Mouse (Mus musculus) G1E (cell line): ENCODE measurements around the gene Susd2. TPM values are rescaled to one million over a fixed set of nuclear protein-coding genes. Genes with fewer than 3 reads are reported as not detected.

Source experiments
- ATAC-seq: 2 replicates; pipeline ENCODE4 v1.8.0; 2016; ENCODE audit warnings: mild to moderate bottlenecking; ENCODE audit not compliant: insufficient number of reproducible peaks, poor library complexity, low FRiP score, severe bottlenecking; ENCODE audit errors: extremely low read depth
- DNase-seq: peaks from one replicate; pipeline ENCODE4 v3.0.0; 2012; ENCODE audit warnings: low spot score
- H3K27me3 ChIP-seq: 2 replicates; pipeline ENCODE4 v1.6.1; 2012; ENCODE audit warnings: mild to moderate bottlenecking, low read length, inconsistent platforms; ENCODE audit not compliant: insufficient read depth
- H3K36me3 ChIP-seq: replicated peaks from 2 replicates; pipeline ENCODE3; 2012; ENCODE audit warnings: mild to moderate bottlenecking, inconsistent platforms
- H3K4me1 ChIP-seq: 2 replicates; pipeline ENCODE4 v1.6.1; 2012; ENCODE audit warnings: low read depth, low read length, inconsistent platforms, mixed read lengths; ENCODE audit not compliant: insufficient read depth
- H3K4me3 ChIP-seq: 2 replicates; pipeline ENCODE4 v1.5.1; 2012; ENCODE audit warnings: low read depth, mild to moderate bottlenecking, inconsistent platforms, low read length, moderate library complexity, mixed read lengths
- H3K9me3 ChIP-seq: replicated peaks from 2 replicates; pipeline ENCODE4 v1.6.1; 2012; ENCODE audit warnings: inconsistent platforms
- CTCF ChIP-seq: IDR thresholded peaks from 2 replicates; pipeline ENCODE4 v1.5.1; 2012; ENCODE audit warnings: low read depth, low read length, inconsistent platforms, mixed read lengths
- GATA1 ChIP-seq: IDR thresholded peaks from 2 replicates; pipeline ENCODE4 v1.6.1; 2012; ENCODE audit warnings: borderline replicate concordance, low read length, inconsistent platforms, mixed read lengths
- GATA2 ChIP-seq: IDR thresholded peaks from 2 replicates; pipeline ENCODE4 v1.6.1; 2012; ENCODE audit warnings: low read depth, low read length, inconsistent platforms, borderline replicate concordance
- POLR2AphosphoS5 ChIP-seq: IDR thresholded peaks from 2 replicates; pipeline ENCODE4 v1.6.1; 2012; ENCODE audit warnings: low read depth, low read length, inconsistent platforms; ENCODE audit not compliant: insufficient replicate concordance
- TAL1 ChIP-seq: conservative IDR thresholded peaks from 2 replicates; pipeline ENCODE4 v1.6.1; 2012; ENCODE audit warnings: low read depth, low read length, inconsistent platforms, mixed read lengths
- polyA plus RNA-seq: library from polyadenylated mRNA; stranded (reverse); fragments of >175 nt; gene quantifications from 2 replicates; pipeline ENCODE4 v1.2.3, GENCODE M21; 2012
- total RNA-seq, 2 experiments: library from RNA; stranded (forward) in 1 of 2; stranded (reverse) in 1 of 2; fragments of 200-1000 nt in 1 of 2; fragments of >200 nt in 1 of 2; fragmentation: Nextera tagmentation in 1 of 2; gene quantifications; 2 replicates each; pipeline ENCODE4 v1.2.3; 2014 to 2017

The Susd2 gene
- total and polyA plus RNA-seq, 3 experiments, result 0.05 to 0.10 TPM; not detected in 1

DNA sequence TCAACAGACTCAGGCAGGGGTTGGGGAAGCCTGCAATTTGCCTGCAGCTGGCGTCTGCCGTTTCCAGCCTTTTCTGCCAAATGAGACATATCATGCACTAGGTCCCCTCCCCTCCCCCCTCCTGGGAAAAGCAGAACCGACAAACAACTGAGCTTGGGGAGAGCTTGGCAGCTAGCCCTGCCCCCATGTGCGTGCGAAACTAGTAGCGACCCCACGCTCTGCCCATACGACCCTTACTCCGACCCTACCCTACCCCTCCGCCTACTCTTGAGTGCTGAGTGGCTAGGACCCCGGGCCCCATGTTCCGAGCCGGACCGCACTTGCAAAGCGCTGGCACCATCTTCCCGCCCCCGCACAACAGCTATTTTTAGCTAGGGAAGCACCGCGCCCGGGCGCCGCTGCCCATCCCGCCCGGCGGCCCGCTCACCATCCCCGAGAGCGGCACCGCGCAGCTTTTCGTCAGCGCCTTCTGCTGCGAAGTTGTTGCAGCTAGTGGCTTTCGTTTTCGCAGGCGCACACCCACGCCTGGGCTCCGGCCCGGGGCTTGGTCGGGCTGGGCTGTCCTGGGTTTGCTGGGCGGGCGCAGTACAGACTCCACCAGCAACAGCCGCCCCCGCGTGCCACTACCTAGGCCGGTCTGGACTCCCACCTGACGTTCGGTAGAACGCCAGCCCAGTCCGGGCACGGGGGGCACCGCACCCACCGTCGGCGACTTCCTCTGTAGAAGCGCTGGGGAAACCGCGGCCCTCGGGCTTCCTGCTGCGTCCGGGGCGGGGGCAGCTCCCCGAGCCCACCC is 23.5 kb upstream of the Susd2 start:
- no peak for TF ChIP-seq POLR2AphosphoS5
- no peak for TF ChIP-seq CTCF
- H3K36me3 ChIP-seq, result peaks cover 90% of the 10 kb centered on the region
- no peaks in the 10 kb centered on the region for H3K27me3 ChIP-seq
- peak; percentile 31; the same call in 1 of the 2 replicates for ATAC-seq
- peak; percentile 79 for DNase-seq
- H3K4me3 ChIP-seq, result peak overlapping the region; percentile 73
- peaks cover 36% of the 10 kb centered on the region for H3K4me1 ChIP-seq
- no peaks in the 10 kb centered on the region for H3K9me3 ChIP-seq

- Histone ChIP-seq H3K27me3 (no peaks in the 10 kb centered on the region), H3K4me1 (peaks cover 36% of the 10 kb centered on the region), H3K36me3 (peaks cover 90% of the 10 kb centered on the region), H3K4me3 (peak overlapping the region; percentile 73; the same call in 1 of the 2 replicates), H3K9me3 (no peaks in the 10 kb centered on the region)
- DNase-seq, result no peak
- no peak for ATAC-seq
- no peak for TF ChIP-seq CTCF
- no peak for TF ChIP-seq TAL1
- TF ChIP-seq POLR2AphosphoS5, result no peak
- TF ChIP-seq GATA1, result no peak
- TF ChIP-seq GATA2, result no peak
These were observed 22.7 kb upstream of the Susd2 start for GRCm38 (mm10) chr10:75666451-75667030.

- peaks cover 90% of the 10 kb centered on the region for H3K36me3 ChIP-seq
- no peak overlapping the region for H3K4me3 ChIP-seq
- TF ChIP-seq TAL1, result no peak
- TF ChIP-seq CTCF, result no peak
- TF ChIP-seq POLR2AphosphoS5, result no peak
- TF ChIP-seq GATA1, result no peak
- ATAC-seq (no peak), DNase-seq (no peak)
- no peaks in the 10 kb centered on the region for H3K27me3 ChIP-seq
- H3K4me1 ChIP-seq, result peaks cover 36% of the 10 kb centered on the region
- H3K9me3 ChIP-seq, result no peaks in the 10 kb centered on the region
These were observed 21.0 kb upstream of the Susd2 start for GRCm38 (mm10) chr10:75664673-75665270.

DNA sequence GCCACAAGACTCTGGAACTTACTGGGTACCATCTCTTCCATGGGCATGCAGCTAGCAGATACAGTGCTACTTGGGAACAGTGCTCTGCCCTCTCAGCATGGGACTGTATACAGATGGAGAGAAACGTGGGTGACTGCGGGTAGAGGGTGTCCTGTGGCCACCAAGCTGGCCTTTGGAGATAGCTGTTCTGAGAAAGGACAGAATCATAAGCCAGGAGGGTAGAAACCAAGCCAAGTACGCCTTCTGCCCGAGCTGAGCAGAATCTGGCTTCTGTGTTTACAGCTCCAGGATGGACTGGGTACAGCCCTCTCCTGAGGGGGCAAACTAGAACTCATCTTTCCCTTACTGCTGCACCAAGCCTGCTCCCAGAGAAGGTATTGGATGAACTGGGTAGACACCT is 18.8 kb upstream of the Susd2 start:
- peaks cover 20% of the 10 kb centered on the region for H3K4me1 ChIP-seq
- H3K27me3 ChIP-seq, result no peaks in the 10 kb centered on the region
- peaks cover 93% of the 10 kb centered on the region for H3K36me3 ChIP-seq
- H3K4me3 ChIP-seq, result no peak overlapping the region
- DNase-seq, result no peak
- ATAC-seq, result no peak
- no peaks in the 10 kb centered on the region for H3K9me3 ChIP-seq
- no peak for TF ChIP-seq TAL1

- no peaks in the 10 kb centered on the region for H3K27me3 ChIP-seq
- H3K4me1 ChIP-seq, result peaks cover 13% of the 10 kb centered on the region
- H3K36me3 ChIP-seq, result peaks cover 99% of the 10 kb centered on the region
- no peak overlapping the region for H3K4me3 ChIP-seq
- TF ChIP-seq POLR2AphosphoS5 (no peak), GATA1 (no peak), GATA2 (no peak), TAL1 (no peak)
- no peak for ATAC-seq
- no peak for DNase-seq
- H3K9me3 ChIP-seq, result no peaks in the 10 kb centered on the region
These were observed 18.1 kb upstream of the Susd2 start for GRCm38 (mm10) chr10:75661876-75662275.

GRCm38 (mm10) chr10:75661381-75661780 is 17.6 kb upstream of the Susd2 start:
- no peak overlapping the region for H3K4me3 ChIP-seq
- no peaks in the 10 kb centered on the region for H3K27me3 ChIP-seq
- peaks cover 8% of the 10 kb centered on the region for H3K4me1 ChIP-seq
- ATAC-seq (no peak), DNase-seq (no peak)
- peaks cover 99% of the 10 kb centered on the region for H3K36me3 ChIP-seq
- no peak for TF ChIP-seq TAL1
- TF ChIP-seq CTCF, result no peak
- TF ChIP-seq GATA1, result no peak
- no peak for TF ChIP-seq POLR2AphosphoS5
- TF ChIP-seq GATA2, result no peak
- no peaks in the 10 kb centered on the region for H3K9me3 ChIP-seq
